Mouse (Mus musculus): ENCODE measurements around the gene Spi1.
"Not testable (repeated sequence)": the region's sequence is repeated elsewhere in the genome, so short reads cannot be mapped to it uniquely, and the experiment has no call there.

Spi1 gene

GRCm38 (mm10) chr2:91081775-91082695 lies at the start of gene Spi1:
Spi1 (plus strand) TSS chr2:91082390.
- DNase-seq, result peak in 1 of 2 experiments; percentile 32

GRCm38 (mm10) chr2:91033000-91033399 lies 49.2 kb upstream of the Spi1 start:
- DNase-seq, result no peak

GRCm38 (mm10) chr2:91035385-91035784 lies 46.8 kb upstream of the Spi1 start, which contains the start of gene Rapsn:
Rapsn (plus strand) TSS chr2:91035620.
- no peak for DNase-seq

- DNase-seq, result no peak
Measured at GRCm38 (mm10) chr2:91041786-91042185, 40.4 kb upstream of the Spi1 start.

- DNase-seq, result no peak
Measured at GRCm38 (mm10) chr2:91042651-91043398, 39.4 kb upstream of the Spi1 start.

- DNase-seq, result no peak
Measured at GRCm38 (mm10) chr2:91044727-91045126, 37.5 kb upstream of the Spi1 start.

- DNase-seq, result not testable (repeated sequence)
Measured at GRCm38 (mm10) chr2:91045805-91046204, 36.4 kb upstream of the Spi1 start.

- no peak for DNase-seq
Measured at GRCm38 (mm10) chr2:91047359-91047758, 34.8 kb upstream of the Spi1 start.

GRCm38 (mm10) chr2:91051917-91052316 lies 30.3 kb upstream of the Spi1 start:
- no peak for DNase-seq

- no peak for DNase-seq
Measured at GRCm38 (mm10) chr2:91052752-91053151, 29.4 kb upstream of the Spi1 start.

GRCm38 (mm10) chr2:91053181-91053933 lies 28.8 kb upstream of the Spi1 start:
- DNase-seq, result no peak

GRCm38 (mm10) chr2:91053934-91054382 lies 28.2 kb upstream of the Spi1 start, which contains the start of gene Psmc3:
Psmc3 (plus strand) TSS chr2:91054009.
- peak; percentile 90 to 95 for DNase-seq

GRCm38 (mm10) chr2:91058435-91058834 lies 23.8 kb upstream of the Spi1 start:
- DNase-seq, result no peak

- no peak for DNase-seq
Measured at GRCm38 (mm10) chr2:91059376-91059775, 22.8 kb upstream of the Spi1 start.

GRCm38 (mm10) chr2:91060544-91061355 lies 21.4 kb upstream of the Spi1 start:
- DNase-seq, result no peak

GRCm38 (mm10) chr2:91061849-91062481 lies 20.2 kb upstream of the Spi1 start:
- DNase-seq, result no peak

GRCm38 (mm10) chr2:91062779-91063606 lies 19.2 kb upstream of the Spi1 start:
- no peak for DNase-seq

GRCm38 (mm10) chr2:91064211-91064610 lies 18.0 kb upstream of the Spi1 start:
- no peak for DNase-seq

GRCm38 (mm10) chr2:91065544-91065943 lies 16.6 kb upstream of the Spi1 start:
- peak in 1 of 2 experiments; percentile 56 for DNase-seq

GRCm38 (mm10) chr2:91066455-91066854 lies 15.7 kb upstream of the Spi1 start:
- DNase-seq, result no peak

All from spleen, adult 18-20 months (tissue).